Mouse (Mus musculus): ENCODE results near the gene Pigr.

Pigr gene

GRCm38 (mm10) chr1:130826448-130826847 is at the start of gene Pigr:
Pigr (plus strand) TSS chr1:130826684.
- DNase-seq = no peak

- no peak for DNase-seq
These were observed 46.6 kb upstream of the Pigr start for GRCm38 (mm10) chr1:130779867-130780266.

DNA sequence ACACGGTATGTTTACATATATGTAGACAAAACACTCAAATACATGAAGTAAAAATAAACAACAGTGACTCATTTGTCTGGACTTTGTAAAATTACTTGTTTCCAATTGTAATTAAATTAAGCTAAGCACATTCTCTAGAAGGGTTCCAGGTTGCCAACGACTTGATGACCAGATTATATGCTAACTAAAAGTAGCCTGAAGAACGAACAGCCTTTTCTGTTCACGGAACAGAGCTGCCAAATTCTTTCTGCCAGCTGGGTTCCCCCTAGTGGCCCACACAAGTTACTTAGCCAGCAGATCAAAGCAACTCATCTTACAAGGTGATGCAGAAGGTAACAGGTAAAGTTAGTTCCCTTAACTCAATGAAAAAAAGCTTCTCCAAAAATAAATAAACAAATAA is 42.4 kb upstream of the Pigr start:
- peak; percentile 18 to 21 for DNase-seq

- no peak for DNase-seq
These were observed 39.5 kb upstream of the Pigr start for GRCm38 (mm10) chr1:130787001-130787400.

DNA sequence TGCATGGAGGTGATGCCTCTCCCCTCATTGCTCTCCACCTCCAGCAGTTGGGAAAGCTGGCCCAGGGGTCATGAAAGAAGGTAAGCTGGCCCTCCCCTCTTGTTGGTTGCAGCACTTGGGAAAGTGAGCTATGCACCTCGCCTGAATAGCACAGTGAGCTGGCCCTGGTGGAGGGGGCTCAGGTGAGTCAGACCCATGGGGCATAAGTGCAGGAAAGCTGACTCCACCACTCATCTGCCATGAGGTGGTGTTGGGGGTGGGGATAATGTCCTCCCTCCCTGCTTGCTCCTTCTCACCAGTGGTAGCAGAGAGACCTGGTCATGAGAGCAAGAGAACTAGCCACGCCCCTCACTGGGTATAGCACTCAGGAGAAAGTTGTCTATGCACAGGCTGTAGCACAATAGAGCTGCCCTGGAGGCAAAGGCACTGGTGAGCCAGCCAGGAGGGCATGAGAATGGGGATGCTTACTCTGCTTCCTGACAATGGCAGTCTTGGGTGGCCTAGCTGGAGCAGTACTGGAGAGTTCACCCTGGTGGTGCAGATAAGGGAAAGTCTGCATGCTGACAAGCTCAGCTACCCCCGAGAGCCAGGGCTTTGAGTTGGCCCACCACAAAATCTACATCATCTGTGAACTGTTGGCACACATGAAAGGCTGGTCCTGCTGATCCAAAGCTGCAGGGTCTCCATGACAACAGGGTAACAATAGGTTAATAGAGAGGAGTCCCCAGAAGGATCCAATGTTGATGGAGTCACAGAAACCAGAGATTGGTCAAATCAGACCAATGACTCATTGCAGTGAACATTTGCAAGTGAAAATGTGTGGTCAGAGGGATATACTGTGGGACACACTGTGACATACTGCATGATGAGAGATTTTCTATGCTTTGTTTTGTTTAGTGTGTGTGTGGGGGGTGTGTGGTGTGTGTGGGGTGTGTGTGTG is 36.7 kb upstream of the Pigr start:
- no peak for DNase-seq

DNA sequence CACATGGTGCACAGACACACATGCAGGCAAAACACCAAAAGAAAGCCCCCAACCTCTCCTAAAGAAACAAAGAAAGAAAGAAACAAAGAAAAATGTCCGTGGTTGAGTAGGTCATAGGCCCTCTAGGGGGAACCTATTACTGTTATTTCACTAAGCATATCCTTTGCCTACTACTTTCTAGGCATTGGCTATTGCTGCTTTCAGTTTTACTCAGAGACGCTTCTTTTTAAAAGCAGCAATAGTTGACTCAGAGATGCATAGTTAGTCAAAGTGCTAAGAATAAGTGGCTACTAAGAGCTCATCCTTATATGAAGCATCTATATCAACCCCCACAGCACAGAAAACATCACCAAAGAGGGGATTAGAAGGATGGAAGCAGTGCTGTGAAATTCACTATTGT is 31.2 kb upstream of the Pigr start:
- DNase-seq = no peak

DNA sequence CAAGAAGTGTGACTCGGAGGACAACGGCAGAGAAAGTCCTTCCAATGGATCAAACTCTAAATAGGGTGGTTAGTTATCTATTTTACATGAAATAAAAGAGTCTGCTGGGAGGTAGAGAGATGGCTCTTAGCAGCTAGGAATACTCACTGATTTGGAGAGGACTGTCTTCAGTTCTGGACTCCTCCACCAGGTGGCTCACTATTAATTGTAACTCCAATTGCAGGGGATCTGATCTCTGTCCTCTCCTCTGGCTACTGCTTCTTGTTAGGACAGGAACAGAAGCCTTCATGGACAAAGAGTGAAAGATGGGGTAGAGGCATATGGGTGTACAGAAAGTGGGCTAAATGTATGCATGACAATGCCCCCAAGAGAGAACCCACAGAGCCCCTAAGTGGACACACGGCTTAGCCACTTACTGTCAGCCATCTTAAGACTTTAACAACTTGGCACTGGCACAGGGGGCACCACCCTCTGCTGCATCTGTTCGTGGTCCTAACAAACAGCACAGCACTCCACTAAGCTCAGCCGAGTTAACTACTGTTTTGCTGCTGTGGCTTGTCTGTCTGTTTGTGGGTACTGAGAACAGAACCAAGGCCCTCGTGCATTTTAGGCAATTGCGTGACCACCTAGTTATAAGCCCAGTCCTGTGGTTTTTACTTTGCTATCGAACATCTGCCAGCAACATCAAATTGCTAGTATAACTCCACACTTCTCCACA is 29.4 kb upstream of the Pigr start:
- peak; percentile 53 to 74 for DNase-seq

GRCm38 (mm10) chr1:130798037-130798436 is 28.4 kb upstream of the Pigr start:
- DNase-seq = no peak

- no peak for DNase-seq
These were observed 27.9 kb upstream of the Pigr start for GRCm38 (mm10) chr1:130798551-130798950.

- no peak for DNase-seq
These were observed 27.1 kb upstream of the Pigr start for GRCm38 (mm10) chr1:130799399-130799798.

GRCm38 (mm10) chr1:130800602-130801001 is 25.9 kb upstream of the Pigr start, which contains the start of gene Fcamr:
Fcamr (plus strand) TSS chr1:130800902.
- no peak for DNase-seq

- DNase-seq = no peak
These were observed 25.0 kb upstream of the Pigr start for GRCm38 (mm10) chr1:130801511-130801910.

DNA sequence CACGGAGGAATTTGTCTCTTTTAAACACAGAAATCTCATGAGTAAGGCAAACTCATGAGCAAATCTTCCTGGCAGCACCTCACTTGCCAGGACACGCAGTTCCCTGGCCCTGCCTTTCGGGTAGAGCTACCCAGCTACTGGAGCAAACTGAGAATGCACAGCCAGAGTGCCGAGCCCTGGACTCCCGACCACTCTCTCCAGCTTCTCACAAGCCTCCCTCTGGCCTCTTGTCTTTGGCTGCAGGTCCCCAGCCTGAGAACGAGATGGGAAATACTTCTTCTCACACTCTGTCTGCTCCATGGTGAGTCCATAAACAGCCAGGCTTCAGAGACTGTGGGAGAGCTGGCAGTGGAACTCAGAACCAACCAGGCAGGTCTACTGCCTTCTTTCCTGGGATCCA is 23.5 kb upstream of the Pigr start:
- no peak for DNase-seq

DNA sequence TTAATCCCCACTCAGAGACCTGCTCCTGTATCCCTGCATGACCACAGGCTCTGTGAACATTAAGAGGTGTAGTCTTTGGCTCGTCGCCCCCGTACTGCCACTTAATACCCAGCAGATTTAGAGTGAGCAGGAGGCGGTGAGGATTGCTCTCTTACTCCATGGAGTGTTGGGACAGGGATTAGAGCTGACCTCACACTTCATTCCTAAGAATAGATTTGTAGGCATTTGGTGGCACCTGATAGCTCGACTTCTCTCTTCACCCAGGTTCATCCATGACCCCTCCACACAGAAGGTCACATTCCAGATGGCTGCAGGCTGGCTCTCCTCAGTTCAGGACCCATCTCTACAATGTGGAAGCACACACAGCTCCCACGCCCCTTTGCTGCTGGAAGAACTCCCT is 22.2 kb upstream of the Pigr start:
- DNase-seq = no peak

DNA sequence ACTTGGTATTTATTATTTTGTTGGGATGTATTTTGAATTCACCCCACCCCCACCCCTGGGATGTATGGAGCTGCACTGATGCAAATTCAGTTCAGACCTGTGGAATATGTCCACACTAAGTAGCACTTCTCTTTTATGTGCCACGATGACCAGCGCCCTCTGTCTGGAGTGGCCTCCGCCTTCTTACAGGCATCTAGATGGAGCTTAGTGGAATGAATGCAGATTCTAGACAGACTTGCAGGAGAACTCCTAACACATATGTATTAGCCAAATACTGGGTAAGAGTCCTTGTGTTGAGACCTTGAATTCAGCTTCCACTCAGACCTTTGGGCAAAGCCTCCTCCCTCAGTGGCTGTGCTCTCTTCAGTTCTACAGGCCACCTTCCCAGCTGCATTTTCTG is 15.6 kb upstream of the Pigr start:
- no peak for DNase-seq

- DNase-seq = no peak
These were observed 15.2 kb upstream of the Pigr start for GRCm38 (mm10) chr1:130811316-130811715.

- no peak for DNase-seq
These were observed 6.7 kb upstream of the Pigr start for GRCm38 (mm10) chr1:130819737-130820136.

DNA sequence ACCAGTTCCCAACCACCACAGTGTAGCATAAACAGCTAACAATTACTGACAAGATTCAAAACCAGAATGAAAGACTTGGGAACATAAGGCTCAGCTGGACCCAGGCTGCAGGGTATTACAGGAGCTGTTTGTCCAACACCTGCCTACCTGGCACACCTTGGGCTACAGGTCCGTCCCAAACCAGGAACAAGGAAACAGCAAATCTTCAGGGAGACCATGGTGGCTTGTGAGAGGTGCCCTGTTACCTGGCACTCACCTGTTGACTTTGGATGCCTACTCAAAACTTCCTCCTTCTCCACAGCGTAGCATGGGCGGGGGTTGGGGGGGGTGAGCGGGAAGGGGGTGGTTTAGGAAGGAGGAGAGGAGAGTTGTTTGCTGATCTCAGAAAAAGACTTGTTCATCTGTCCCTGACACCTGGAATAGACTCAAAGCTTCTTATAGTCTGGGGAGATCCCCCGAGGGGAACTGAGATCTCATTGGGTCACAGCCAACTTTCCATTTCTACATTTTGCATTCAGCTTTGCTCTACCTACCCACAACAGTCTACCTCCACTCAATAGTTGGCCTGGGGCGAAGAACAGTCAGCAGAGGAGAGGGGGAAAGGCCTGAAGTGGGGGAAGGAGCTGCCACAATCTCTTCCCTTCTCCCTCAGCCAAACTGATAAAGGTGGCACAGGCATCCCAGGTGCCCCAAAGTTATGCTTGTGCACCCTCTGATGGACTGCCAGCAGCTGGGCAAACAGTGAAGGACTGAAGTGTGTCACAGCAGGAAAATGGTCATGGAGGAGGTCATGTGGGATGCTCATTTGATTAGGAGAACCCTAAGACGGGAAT is 6.0 kb upstream of the Pigr start:
- no peak for DNase-seq

- no peak for DNase-seq
These were observed 5.4 kb upstream of the Pigr start for GRCm38 (mm10) chr1:130821149-130821471.

- no peak for DNase-seq
These were observed 4.4 kb upstream of the Pigr start for GRCm38 (mm10) chr1:130821911-130822625.

GRCm38 (mm10) chr1:130828656-130829055 is 2.2 kb downstream of the Pigr start:
- peak; percentile 35 to 43 for DNase-seq
